Mouse (Mus musculus): ENCODE results near the gene Thbs3. TPM values are rescaled to one million over a fixed set of nuclear protein-coding genes. Genes with fewer than 3 reads are reported as not detected.

Gene Thbs3
- total RNA-seq, 2 experiments from 2014 or later, result 142 to 158 TPM

DNA sequence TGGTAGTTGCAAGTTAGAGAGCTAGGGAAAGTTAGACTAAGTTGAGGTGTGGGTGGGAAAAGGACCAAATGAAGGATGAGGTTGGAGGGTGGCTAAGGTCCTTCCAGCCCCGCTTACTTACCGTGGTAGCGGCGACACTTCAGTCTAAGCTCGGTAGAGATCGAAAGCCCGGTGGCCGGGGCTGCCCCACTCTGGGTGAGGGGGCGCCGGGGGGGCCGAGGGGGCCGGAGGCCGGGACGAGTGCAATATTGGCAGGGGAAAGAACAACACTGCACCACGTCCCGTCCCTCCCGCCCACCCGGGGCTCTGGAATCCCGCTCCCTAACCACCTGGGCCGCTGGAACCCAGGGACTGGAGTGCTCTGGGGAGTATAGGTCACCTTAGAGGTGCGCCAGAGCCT lies 11.9 kb downstream of the Thbs3 start, which contains the start of gene Mtx1:
Mtx1 (minus strand) TSS at position 189 of the 400 bp plus-strand sequence.
- no peak for DNase-seq (ENCODE audit: low spot score in 2 of 2)

DNA sequence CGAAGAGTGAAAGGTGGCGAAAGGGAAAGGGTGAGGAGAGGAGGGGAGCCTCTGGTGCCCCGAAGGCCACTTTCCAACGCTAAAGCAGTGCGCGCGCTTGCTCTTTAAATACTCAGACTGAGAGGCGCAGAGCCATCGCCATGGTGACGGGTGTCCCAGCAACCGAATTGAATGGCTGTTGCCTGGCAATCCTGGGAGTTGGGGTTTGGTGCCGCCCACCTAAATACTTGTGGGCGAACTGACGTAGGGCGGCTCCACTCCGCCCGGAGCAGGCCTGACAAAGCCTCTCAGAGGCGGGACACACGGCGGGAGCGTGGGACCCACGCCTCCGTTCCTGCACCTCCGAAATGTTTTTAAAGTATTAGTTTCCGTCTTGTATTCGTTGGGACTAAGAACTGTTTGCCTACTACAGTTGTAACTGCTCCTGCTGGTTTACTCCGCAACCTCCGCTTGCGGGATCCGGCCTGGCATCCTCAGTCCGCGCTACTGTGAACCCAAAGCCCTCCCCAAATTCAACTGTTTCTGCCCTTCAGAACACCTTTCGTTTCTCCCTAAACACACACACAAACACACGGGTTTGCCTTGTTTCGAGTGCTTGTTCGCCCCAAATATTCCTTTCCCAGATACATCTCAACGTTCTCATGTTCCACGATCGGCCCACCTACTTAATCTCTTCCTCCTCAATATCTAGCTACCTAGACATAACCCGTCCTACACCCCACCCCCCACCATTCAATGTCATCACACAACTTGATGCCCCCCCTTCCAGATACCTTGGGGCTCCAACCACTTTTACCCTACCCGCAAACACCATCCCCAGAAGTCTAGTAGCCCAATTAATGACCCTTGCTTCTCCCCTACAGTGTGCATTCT lies 12.6 kb downstream of the Thbs3 start:
- DNase-seq (ENCODE audit: low spot score in 2 of 2), result peak in 1 of 2 experiments; percentile 70

DNA sequence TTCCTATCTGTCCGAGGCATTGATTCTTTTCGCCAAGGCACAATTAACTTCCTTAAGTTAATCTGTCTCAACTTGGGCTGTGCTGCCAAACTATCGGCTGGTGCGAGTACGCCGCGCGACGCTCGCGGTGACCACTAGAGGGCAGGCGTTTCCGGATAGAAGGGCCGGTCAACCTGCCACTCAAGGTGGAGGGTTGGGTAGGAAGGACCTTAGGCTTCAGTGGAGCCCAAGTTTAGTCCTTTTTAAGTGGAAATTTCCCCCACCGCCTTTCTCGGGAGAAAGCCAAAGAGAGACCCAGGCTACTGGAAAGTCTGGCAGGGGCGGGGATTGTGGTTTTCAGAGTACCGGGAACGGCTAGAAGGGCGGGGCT lies 13.2 kb downstream of the Thbs3 start:
- DNase-seq (ENCODE audit: low spot score in 2 of 2), result peak; percentile 72 to 85

DNA sequence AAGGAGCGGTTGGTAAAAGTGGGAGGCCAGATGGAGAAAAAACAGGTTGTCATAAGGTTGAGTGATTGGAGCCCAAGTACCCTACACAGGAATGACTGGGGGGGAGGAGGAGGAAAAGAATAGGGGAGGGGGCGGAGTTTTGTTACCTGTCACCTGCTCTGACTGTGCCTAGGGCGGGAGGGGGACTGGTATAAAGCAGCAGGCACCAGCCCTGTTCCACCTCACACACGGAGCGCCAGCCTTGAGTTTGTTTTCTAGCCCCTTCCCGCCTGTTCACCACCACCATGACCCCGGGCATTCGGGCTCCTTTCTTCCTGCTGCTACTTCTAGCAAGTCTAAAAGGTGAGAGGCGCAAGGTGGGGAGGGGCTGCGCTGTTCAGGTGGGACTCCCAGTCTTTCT lies 13.9 kb downstream of the Thbs3 start, which contains the start of gene Muc1:
Muc1 (plus strand) TSS at position 222 of the 400 bp plus-strand sequence.
- DNase-seq (ENCODE audit: low spot score in 2 of 2), result no peak

DNA sequence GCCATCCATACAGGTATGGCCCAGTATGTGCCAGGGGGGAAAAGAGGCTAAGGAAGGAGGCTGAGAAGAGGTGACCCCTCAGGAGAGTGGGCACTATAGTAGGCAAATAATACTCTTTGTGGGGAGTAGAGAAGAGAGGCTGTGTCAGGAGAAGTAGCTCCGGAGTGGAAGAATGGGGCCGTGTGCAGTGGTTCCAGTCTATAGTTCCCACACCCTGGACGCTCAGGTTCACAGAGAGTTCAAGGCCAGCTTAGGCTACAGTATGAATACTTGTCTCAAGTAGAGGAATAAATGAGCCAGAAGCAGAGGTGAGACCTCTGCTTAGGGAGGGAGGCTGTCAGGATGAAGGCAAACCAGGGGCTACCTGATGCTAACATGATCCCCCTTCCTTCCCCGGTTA lies 14.3 kb downstream of the Thbs3 start:
- DNase-seq (ENCODE audit: low spot score in 2 of 2), result no peak

DNA sequence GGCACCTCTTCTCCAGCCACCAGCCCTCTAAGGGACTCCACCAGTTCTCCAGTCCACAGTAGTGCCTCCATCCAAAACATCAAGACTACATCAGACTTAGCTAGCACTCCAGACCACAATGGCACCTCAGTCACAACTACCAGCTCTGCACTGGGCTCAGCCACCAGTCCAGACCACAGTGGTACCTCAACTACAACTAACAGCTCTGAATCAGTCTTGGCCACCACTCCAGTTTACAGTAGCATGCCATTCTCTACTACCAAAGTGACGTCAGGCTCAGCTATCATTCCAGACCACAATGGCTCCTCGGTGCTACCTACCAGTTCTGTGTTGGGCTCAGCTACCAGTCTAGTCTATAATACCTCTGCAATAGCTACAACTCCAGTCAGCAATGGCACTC lies 15.6 kb downstream of the Thbs3 start:
- DNase-seq (ENCODE audit: low spot score in 2 of 2), result no peak

DNA sequence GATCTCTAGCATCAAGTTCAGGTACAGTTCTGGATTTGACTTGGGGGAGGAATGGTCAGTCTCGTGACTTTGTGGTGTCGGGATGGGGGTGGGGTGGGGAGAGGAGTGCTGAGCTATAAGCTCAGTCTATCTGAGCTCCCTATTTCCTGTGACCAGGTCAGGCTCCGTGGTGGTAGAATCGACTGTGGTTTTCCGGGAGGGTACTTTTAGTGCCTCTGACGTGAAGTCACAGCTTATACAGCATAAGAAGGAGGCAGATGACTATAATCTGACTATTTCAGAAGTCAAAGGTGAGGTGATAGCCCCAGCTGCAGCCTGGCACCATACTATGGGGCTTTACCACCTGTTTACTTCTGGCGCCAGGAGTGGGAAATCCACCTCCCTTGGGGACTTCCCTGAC lies 16.4 kb downstream of the Thbs3 start:
- no peak for DNase-seq (ENCODE audit: low spot score in 2 of 2)

DNA sequence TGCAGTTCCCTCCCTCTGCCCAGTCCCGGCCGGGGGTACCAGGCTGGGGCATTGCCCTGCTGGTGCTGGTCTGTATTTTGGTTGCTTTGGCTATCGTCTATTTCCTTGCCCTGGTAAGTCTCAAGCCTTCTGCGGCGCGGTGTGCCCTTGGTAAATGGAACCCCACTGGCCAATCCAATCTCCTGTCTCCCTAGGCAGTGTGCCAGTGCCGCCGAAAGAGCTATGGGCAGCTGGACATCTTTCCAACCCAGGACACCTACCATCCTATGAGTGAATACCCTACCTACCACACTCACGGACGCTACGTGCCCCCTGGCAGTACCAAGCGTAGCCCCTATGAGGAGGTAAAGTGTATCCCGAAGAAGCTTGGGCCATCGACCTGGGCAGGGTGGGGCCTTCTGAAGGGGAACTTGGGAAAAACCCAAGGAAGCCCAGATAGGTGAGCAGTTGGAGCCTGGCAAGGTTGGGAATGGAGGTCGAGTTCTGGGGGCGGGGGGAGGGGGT lies 16.8 kb downstream of the Thbs3 start:
- no peak for DNase-seq (ENCODE audit: low spot score in 2 of 2)

DNA sequence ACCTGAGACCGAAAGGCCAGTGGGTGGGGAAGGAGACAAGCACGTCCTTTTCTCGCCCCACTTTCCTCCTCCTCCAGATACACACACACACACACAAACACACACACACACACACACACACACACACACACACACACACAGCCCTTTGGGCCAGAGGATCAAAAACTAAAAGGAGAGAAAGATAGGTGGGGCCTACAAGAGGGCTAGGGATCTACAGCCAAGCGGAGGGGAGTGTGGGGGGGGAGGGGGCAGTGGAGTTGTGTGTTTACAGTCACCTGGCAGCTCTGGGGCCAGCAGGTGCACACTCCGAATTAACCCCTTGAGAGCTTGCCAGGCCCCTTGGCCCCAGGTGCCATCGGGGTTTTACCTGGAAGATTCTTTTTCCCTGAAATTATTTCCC lies 17.6 kb downstream of the Thbs3 start:
- no peak for DNase-seq (ENCODE audit: low spot score in 2 of 2)

DNA sequence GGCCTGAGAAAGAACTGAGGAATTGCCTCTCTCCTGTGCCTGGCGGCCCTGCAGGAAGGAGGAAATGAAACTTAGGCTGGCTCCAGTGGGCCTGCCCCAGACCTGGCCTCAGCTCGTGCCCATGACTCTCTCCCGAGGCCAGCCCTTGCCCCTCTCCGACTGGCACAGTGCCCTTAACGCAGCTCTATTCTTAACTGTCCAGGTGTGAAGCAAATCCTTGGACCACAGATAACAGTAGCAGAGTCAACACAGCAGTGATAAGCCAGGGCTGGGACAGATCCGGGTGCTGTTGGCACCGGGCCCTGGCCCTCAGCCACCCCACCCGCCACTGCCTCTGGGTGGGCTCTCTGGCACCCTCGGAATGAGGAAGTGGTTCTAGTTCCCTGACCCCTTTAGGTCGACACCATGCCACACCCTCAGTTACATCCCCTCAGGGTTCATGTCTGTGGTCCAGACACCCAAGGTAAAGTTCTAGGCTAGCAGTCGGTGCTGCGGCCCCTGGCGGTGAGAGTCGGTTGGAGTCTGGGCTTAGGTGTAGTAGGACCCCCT lies 18.7 kb downstream of the Thbs3 start:
- no peak for DNase-seq (ENCODE audit: low spot score in 2 of 2)

DNA sequence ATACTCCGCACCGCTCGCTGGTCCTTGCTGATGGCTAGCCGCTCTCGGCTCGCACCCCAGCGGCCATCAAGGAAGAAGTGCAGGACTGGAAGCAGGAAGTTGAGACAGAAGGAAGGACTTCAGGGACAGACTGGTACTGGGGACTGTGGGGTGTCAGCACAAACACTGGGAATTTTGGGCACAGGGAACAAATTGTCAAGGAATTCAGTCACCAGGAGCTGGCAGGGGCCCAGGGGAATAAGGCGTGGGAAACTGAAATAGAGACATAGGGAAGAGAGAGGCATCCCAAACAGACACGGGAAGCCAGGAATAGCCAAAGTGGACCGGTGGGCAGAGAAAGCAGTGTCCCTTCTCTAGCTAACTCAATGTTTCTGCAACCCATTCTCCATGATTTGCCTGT lies 21.5 kb downstream of the Thbs3 start:
- DNase-seq (ENCODE audit: low spot score in 2 of 2), result no peak

DNA sequence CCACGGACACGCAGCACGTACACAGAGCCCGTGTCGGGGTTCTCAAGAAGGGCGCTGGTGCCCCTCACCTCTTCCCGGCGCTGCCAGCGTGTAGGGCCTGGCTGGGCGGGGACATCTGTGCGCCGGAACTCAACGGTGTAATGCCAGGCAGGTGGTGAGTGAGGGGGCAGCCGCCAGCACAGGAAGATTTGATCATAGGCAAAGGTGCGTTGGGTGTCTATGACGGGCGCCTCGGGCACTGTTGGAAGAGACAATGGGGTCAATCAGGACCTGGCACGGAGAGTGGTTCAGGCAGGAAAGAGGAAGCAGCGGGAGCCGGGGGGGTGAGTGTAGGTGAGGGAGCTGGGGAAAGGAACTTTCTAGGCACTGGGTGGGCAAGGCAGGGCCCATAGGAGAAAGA lies 22.7 kb downstream of the Thbs3 start:
- peak in 1 of 2 experiments; percentile 16 for DNase-seq (ENCODE audit: low spot score in 2 of 2)

DNA sequence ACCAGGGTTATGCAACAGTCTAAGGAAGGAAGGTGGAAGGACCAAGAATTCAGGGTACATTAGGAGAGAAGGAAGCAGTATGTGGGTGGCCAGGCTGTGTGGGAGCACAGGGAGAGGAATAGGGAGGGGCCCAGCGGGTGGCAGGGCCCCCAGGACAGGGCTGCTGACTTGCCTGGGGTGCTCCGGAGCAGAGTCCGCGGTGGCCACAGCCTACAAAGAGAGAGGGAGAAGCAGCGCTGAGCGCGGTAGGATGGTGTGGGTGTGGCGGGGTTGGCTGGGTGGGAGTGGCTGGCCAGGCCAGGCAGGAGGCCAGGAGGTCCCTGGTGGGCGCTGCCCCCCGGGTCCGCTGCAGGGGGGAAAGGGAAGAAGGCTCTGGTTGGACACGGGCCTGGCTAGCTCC lies 23.5 kb downstream of the Thbs3 start:
- peak in 1 of 2 experiments; percentile 16 for DNase-seq (ENCODE audit: low spot score in 2 of 2)

DNA sequence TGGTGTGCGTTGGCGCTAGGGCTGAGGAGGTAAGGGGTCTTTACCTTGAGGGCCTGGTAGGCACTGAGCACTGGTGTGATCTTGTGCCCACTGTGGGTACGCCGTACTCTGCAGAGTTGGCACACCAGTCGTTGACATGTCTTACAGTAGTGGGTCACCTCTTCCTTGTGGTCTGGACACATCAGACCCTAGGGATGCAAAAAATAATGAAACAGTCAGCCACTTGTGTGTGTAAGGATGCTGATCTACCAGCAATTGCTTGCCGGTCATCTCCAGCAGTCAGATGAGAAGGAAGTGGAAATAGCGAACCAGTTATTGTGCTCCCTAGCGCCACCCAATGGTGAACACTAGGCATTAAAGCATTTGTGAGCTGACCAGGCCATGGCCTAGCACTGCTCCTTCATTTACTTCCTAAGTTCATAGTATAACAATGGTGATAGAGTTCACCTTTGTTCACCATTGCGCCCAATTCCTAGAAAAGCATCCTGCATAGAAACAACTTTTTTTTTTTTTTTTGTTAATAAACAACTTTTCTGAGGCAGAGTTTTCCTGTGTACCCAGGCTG lies 27.4 kb downstream of the Thbs3 start:
- DNase-seq (ENCODE audit: low spot score in 2 of 2), result peak in 1 of 2 experiments; percentile 68

DNA sequence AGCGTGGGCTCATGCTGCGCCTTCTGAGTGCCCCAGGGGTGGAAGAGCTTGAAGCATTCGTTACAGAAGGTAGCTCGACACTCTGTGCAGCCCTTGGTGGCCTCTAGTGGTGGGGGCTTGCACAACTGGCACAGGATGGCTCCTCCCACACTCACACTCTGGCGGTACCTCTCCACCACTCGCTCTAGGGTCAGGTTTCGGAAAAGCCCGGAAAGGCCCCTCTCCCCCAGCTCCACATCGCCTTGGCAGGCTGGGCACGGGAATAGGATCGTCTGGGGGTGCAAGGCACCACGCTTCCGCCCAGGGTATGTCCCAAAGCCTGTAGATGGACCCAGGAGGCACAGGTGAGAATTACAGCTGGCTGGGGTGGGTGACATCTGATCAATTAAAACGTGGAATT lies 28.6 kb downstream of the Thbs3 start:
- DNase-seq (ENCODE audit: low spot score in 2 of 2), result no peak

DNA sequence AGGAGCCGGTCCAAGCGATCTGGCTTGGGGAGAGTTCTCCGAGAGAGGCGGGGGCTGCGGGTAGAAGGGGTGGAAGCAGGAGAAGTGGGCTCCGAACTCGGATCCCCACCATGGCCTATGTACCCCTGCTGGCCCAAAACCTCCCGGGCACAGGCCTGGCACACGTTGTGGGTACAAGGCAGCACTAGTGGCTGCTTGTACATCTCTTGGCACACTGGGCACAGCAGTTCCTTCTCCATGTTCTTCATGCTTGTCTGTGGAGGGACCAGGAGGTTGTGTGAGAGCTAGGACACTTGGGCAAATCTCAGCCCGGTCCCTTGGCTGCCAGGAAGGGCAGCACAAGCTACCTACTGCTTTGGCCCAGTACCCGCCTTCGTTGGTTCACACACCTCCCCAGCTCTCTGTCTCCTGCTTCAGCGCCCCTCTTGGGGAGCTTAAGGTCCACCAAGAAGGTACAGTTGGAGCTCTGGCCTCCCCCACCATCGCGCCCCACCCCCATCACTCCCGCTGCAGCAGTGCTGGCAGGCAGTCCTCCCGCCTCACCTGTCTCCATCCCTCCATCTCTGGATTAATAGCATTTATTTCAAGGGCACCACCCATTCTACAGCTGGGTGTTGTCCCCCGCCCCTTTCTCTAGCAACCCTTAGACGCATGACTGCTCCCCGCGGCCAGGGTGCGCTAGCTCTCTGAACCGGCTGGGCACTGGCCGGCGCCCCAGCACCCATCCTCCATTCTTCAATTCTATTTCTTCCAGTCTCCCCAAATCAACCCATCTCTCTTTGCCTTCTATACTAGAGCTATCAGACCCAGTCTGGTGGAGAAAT lies 29.4 kb downstream of the Thbs3 start:
- no peak for DNase-seq (ENCODE audit: low spot score in 2 of 2)

DNA sequence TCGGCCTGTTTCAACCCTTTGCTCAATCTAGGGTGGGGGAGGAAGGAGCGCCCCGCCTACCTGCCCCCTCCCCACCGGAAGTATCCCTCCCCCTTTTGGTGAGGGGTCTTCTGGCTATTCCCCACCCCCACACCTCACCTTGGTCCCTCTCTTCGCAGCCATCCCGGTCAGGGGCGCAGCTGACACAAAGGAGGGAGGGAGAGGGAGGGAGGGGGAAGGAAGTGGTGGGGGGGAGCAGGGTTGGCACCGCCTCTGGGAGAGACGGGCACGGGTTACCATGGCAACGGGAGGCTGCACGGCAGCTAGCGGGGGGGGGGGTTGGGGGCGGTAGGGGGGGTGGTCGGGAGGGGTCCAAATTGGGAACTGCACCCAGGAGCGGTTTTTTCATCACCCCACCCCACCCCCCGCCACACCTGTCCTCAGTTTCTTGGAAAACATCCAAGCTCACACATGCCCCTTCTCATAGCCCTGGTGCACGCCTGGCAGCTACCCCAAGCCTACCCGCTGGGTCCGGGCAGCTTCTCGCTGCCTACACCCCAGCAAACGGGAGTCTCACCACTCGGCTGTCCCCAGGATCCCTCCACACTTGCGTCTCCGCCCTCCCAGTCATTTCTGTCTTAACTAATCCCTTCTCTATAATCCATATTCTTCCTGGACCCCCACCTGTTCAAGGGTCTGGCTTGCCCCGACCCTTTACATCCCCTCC lies 30.2 kb downstream of the Thbs3 start:
- no peak for DNase-seq (ENCODE audit: low spot score in 2 of 2)

DNA sequence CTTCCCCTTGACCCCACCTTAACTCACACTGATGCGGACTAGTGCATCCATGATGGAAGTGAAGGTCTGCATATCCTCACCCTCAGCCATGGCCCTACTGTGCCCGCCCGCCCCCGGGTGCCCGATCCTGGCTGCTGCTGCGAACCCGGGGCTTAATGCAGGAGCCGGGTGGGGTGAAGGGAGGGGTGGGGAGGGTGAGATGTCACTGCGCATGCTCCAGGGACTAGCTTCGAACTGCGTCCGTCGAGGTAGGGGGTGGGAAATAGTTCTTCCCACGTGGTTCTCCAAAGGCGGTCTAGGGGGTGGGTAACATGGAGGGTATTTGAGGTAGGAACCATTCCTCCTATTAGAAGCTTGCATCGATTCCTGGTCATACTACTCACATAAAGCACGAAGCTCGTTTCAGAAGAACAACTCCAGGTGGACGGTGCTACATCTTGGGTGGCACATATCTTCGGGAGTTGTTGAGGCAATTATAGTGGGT lies 30.8 kb downstream of the Thbs3 start, which contains the start of gene Krtcap2:
Krtcap2 (plus strand) TSS at position 279 of the 484 bp plus-strand sequence.
- DNase-seq (ENCODE audit: low spot score in 2 of 2), result no peak

DNA sequence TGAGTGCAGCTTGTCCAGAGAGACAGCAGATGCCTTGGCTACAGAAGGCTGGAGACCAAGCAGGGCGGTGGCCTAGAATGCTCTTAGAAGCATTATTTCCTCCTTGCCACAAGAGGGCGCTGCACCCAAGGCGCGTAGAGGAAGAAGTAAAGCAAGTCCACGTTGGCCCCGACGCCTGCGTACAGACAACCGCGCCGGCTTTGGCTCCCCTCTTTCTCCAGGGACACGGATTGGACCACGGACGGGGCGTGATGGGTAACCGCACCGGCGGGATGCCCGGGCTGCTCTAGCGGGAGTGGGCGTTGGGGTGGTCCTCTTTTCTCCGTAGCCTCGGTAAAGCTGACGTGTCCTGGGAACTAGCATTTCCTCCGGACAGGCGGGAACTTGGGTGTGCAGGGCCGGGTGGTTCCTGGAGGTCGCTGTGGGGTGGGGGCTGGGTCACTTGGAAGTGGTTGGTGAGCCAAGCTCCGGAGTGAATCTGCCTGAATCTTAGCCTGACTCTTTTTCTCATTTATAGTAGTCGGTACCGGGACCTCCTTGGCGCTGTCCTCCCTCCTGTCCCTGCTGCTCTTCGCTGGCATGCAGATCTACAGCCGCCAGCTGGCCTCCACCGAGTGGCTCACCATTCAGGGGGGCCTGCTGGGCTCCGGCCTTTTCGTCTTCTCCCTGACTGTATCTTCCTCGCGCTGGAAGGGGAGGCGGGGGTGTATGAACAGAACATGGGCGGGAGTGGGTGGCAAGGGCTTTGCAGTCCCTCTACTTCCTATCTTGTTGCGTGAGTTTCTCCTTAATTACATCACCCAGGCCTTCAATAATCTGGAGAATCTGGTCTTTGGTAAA lies 31.5 kb downstream of the Thbs3 start, which contains the start of gene Trim46:
Trim46 (minus strand) TSS at position 49 of the 840 bp plus-strand sequence.
- DNase-seq (ENCODE audit: low spot score in 2 of 2), result peak; percentile 78 to 90

Data from gastrocnemius, postnatal 4 days (tissue).